In the genomic region with DNA sequence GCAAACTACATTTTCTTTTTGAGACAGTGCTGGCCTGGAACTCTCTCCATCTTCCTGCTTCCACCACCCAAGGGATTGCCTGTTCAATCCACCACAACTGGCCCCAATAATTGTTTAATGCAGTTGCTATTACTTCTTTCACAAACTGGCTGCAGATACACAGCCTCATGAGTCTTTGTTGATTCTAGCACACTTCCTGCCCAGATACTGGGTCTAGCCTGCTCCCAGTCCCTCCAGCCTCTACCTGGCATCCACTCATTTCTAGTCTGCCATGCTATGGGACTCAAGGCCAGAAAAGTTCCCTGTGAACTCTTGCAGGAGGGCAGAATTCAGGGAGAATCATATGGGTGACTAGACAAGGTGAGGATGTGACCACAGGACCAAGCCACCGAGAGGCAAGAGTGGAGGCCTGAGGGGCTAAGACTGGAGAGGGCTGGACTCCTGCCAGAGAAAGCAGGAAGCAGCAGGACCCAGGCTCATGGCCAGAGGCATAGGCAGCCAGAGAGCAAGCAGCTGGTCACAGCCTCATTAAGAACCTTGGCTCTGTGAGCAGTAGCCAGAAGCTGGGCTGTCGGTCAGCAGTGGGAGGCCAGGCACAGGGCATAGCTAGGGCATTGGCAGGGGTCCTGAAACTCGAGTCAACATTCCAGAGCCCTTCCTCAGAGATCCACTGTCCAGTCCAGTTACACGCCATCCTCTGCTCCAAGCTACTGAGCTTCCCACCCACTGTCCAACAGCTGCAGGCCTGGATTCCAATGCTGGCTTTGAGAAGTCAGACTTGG, we compare ENCODE assay signal across 7 mouse cellular contexts. TPM values are rescaled to one million over a fixed set of nuclear protein-coding genes. Genes with fewer than 3 reads are reported as not detected.
DNase-seq lines count a peak whose midpoint lies in the region; ATAC-seq and TF ChIP-seq lines count a peak whose summit lies in the region.

No protein-coding gene starts in this region.

- H3K36me3 ChIP-seq in embryonic facial prominence, embryonic 15.5 days, result no peaks in the 10 kb centered on the region
- H3K36me3 ChIP-seq in heart, postnatal 0 days (replicated peaks; ENCODE audit: control insufficient read depth, insufficient read depth, low read length), result no peaks in the 10 kb centered on the region
- no peaks in the 10 kb centered on the region for H3K36me3 ChIP-seq in lung, embryonic 16.5 days (ENCODE audit: control insufficient read depth, insufficient read depth, low read length)

- whole genome bisulfite sequencing in embryonic facial prominence, embryonic 15.5 days, result 31% methylated on average over 4 of the region's 4 CpGs
- 13% methylated on average over 4 of the region's 4 CpGs for WGBS in heart, postnatal 0 days
- 24% methylated on average over 4 of the region's 4 CpGs for WGBS in lung, embryonic 16.5 days

- no peak overlapping the region for H3K4me2 ChIP-seq in embryonic facial prominence, embryonic 15.5 days (replicated peaks)
- H3K4me2 ChIP-seq in heart, postnatal 0 days (ENCODE audit: low read depth, low read length), result no peak overlapping the region
- no peak overlapping the region for H3K4me2 ChIP-seq in lung, embryonic 16.5 days (ENCODE audit: low read depth, low read length)

- DNase-seq in right cerebral cortex, postnatal 10 days (ENCODE audit: low spot score in 2 of 2), result peak; percentile 77 to 79
- DNase-seq in right cerebral cortex, postnatal 25 days, result no peak
- peak; percentile 67 for DNase-seq in heart, postnatal 0 days (ENCODE audit: low spot score)
- DNase-seq in kidney, postnatal 25 days, result peak; percentile 77 to 85

- peaks cover 8% of the 10 kb centered on the region; the same call in 1 of the 2 replicates for H3K4me1 ChIP-seq in embryonic facial prominence, embryonic 15.5 days
- H3K4me1 ChIP-seq in heart, postnatal 0 days (ENCODE audit: control insufficient read depth, insufficient read depth), result 0 out of 2 replicates have a peak, but pooled peaks cover 9% of the 10 kb centered on the region
- H3K4me1 ChIP-seq in lung, embryonic 16.5 days (replicated peaks; ENCODE audit: control insufficient read depth, insufficient read depth, low read length), result peaks cover 12% of the 10 kb centered on the region

- no peak overlapping the region for H3K4me3 ChIP-seq in embryonic facial prominence, embryonic 15.5 days (replicated peaks)
- H3K4me3 ChIP-seq in heart, postnatal 0 days (ENCODE audit: low read depth, low read length), result no peak overlapping the region
- H3K4me3 ChIP-seq in lung, embryonic 16.5 days (ENCODE audit: low read length), result no peak overlapping the region

- TF ChIP-seq EP300 in heart, postnatal 0 days (IDR thresholded peaks at IDR 0.05; ENCODE audit: low read depth), result no peak

- no peaks in the 10 kb centered on the region for H3K9me3 ChIP-seq in embryonic facial prominence, embryonic 15.5 days (replicated peaks)
- H3K9me3 ChIP-seq in heart, postnatal 0 days (replicated peaks; ENCODE audit: control insufficient read depth, low read length), result no peaks in the 10 kb centered on the region
- H3K9me3 ChIP-seq in lung, embryonic 16.5 days (ENCODE audit: control insufficient read depth, low read length), result no peaks in the 10 kb centered on the region

- no peak overlapping the region for H3K9ac ChIP-seq in embryonic facial prominence, embryonic 15.5 days
- H3K9ac ChIP-seq in heart, postnatal 0 days (replicated peaks; ENCODE audit: low read depth, low read length), result no peak overlapping the region
- no peak overlapping the region for H3K9ac ChIP-seq in lung, embryonic 16.5 days (ENCODE audit: low read length)

- 0 out of 2 replicates have a peak overlapping the region, but pooled peaks have one; percentile 34 for H3K27ac ChIP-seq in embryonic facial prominence, embryonic 15.5 days (replicated peaks)
- H3K27ac ChIP-seq in heart, postnatal 0 days (ENCODE audit: low read depth), result peak overlapping the region; percentile 75
- peak overlapping the region; percentile 85 for H3K27ac ChIP-seq in lung, embryonic 16.5 days (ENCODE audit: low read length)

- H3K27me3 ChIP-seq in embryonic facial prominence, embryonic 15.5 days, result no peaks in the 10 kb centered on the region
- no peaks in the 10 kb centered on the region for H3K27me3 ChIP-seq in heart, postnatal 0 days (ENCODE audit: control insufficient read depth, insufficient read depth, low read length)
- H3K27me3 ChIP-seq in lung, embryonic 16.5 days (ENCODE audit: control insufficient read depth, insufficient read depth, low read depth, low read length), result no peaks in the 10 kb centered on the region

- no peak for TF ChIP-seq CTCF in heart, postnatal 0 days (IDR thresholded peaks at IDR 0.05; ENCODE audit: low read depth)

- ATAC-seq in embryonic facial prominence, embryonic 15.5 days (ENCODE audit: insufficient number of reproducible peaks, low FRiP score, low TSS enrichment, low read depth), result peak; percentile 76
- ATAC-seq in heart, postnatal 0 days (ENCODE audit: insufficient read depth, low read depth), result peak; percentile 86
- ATAC-seq in lung, embryonic 16.5 days (ENCODE audit: low read depth), result peak; percentile 95
- no peak for ATAC-seq in megakaryocyte-erythroid progenitor cell, adult 5-6 weeks (replicated peaks; ENCODE audit: low FRiP score, low TSS enrichment, poor library complexity, severe bottlenecking)

RNA-seq across cellular contexts. Expression of a gene that starts 7.4 kb away (rescaled TPM):
- polyA plus RNA-seq in embryonic facial prominence, embryonic 15.5 days (2015; fragmentation: Nextera tagmentation; extraction: Ambion mirVana), result 4.4 and 4.8 TPM in 2 replicates
- 11.1 and 26.5 TPM in 2 replicates for total RNA-seq in heart, postnatal 0 days (2014; rRNA removed; ENCODE audit: low replicate concordance)
- polyA plus RNA-seq in heart, postnatal 0 days (2015; fragmentation: Nextera tagmentation; extraction: Ambion mirVana), result 2.0 TPM in 2 replicates
- 5.0 and 5.3 TPM in 2 replicates for polyA plus RNA-seq in lung, embryonic 16.5 days (2015; fragmentation: Nextera tagmentation; extraction: Ambion mirVana)
- total RNA-seq in megakaryocyte-erythroid progenitor cell, adult 5-6 weeks (2014; fragmentation: Nextera tagmentation), result 2.3 and 4.9 TPM in 2 replicates
- 1.9 and 3.7 TPM in 2 replicates for total RNA-seq in megakaryocyte-erythroid progenitor cell, adult 5-6 weeks (2017)

RNA-seq across cellular contexts. Expression of a gene that starts 44.4 kb away (rescaled TPM):
- 8.8 and 13.0 TPM in 2 replicates for polyA plus RNA-seq in embryonic facial prominence, embryonic 15.5 days (2015; fragmentation: Nextera tagmentation; extraction: Ambion mirVana)
- total RNA-seq in heart, postnatal 0 days (2014; rRNA removed; ENCODE audit: low replicate concordance), result 32.2 and 42.6 TPM in 2 replicates
- 7.6 and 9.0 TPM in 2 replicates for polyA plus RNA-seq in heart, postnatal 0 days (2015; fragmentation: Nextera tagmentation; extraction: Ambion mirVana)
- 5.9 and 8.0 TPM in 2 replicates for polyA plus RNA-seq in lung, embryonic 16.5 days (2015; fragmentation: Nextera tagmentation; extraction: Ambion mirVana)
- 37.1 and 58.5 TPM in 2 replicates for total RNA-seq in megakaryocyte-erythroid progenitor cell, adult 5-6 weeks (2014; fragmentation: Nextera tagmentation)
- total RNA-seq in megakaryocyte-erythroid progenitor cell, adult 5-6 weeks (2017), result 35.8 and 59.8 TPM in 2 replicates

Comparison
In these comparisons a context has a peak if more than half of its experiments do, and no peak if none do; other contexts are left out.
1. H3K27ac ChIP-seq: peak in every context shown above with its lines; median percentile 85 in lung, embryonic 16.5 days; 75 in heart, postnatal 0 days; 34 in embryonic facial prominence, embryonic 15.5 days.